Mouse (Mus musculus) C2C12 (cell line): ENCODE results near the gene Fxyd4.

Experiments used
- CTCF ChIP-seq: IDR thresholded peaks from one replicate; pipeline ENCODE4 v1.5.1; 2011; ENCODE audit not compliant: control insufficient read depth, insufficient read depth, insufficient read length
- MAX ChIP-seq: IDR thresholded peaks from one replicate; pipeline ENCODE4 v1.6.1; 2011; ENCODE audit warnings: mild to moderate bottlenecking, control low read depth

GRCm38 (mm10) chr6:117922041-117922440 is 15.5 kb downstream of the Fxyd4 start:
- TF ChIP-seq MAX = no peak
- TF ChIP-seq CTCF = no peak
